Mouse (Mus musculus) heart, postnatal 10 days (tissue): ENCODE results near the gene Nxpe5. TPM values are rescaled to one million over a fixed set of nuclear protein-coding genes. Genes with fewer than 3 reads are reported as not detected.
"Not testable (repeated sequence)": the region's sequence is repeated elsewhere in the genome, so short reads cannot be mapped to it uniquely, and the experiment has no call there.

Experiments
- DNase-seq, 2 experiments: peaks; one replicate each; pipeline ENCODE4 v3.0.0; 2021
- intact Hi-C: fragments of 180-260 bp; cut with DNase I; formaldehyde crosslinking; loops from one replicate; pipeline ENCODE4 v1.15.1; 2025
- total RNA-seq, 2 experiments: library from RNA; stranded (reverse); gene quantifications; 2 replicates each; pipeline ENCODE4 v1.2.3; 2021

Gene Nxpe5
- under 1 TPM; 0.57 TPM for total RNA-seq

DNA sequence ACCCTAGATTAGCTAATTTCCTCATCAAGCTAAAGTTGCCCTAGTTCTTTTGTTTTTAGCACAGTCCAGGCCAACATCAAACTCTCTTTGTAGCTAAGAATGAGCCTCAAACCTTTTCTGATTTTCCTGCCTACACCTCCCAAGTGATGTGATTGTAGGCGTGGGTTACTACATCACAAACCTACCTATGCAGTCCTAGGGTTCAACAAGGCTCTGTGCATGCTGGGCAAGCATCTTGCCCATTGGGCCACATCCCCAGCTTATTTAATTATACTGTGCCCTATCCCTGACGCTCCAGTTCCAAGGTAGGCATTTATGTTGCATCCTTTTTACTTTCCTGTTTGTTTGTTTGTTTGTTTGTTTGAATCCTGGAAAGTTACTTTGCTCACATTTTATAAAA lies at the start of gene Nxpe5:
Gene Nxpe5, plus strand, starts transcription at position 199 of the 400 bp plus-strand sequence.
- intact Hi-C loops, result no loop called here
- no peak for DNase-seq

DNA sequence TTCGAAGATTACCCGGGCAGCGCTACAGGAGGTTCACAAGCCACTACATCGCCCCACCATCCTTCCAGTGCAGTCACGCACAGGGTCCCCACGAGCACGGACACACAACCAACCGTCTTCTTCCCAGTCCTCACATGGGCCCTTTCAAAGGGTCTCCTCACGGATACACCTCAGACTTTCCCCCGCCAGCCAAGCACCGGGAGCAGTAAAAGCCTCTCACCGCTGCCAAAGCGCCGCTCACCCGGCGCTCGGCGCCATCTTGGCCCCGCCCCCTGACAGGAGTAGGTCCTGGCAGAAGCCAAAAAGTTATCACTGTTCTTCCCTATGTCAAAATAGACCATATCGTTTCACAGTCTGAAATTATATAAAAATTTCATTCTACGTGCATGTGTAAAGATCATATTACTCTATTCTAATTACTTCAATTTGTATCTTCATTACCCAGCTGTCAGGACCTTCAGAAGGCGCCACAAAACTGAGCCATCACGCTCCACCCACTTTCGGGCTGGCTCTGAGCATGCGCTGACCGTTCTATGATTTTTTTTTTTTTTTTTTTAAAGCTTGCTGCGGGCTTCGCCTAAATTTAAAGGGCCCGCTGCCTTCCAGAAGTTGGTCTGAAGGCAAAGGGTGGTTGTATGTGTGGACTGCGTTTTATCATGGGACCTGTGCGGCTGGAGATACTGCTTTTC lies 38.6 kb upstream of the Nxpe5 start, which contains the start of the genes Taf6 and Cnpy4:
Gene Taf6, minus strand, starts transcription at position 502 of the 689 bp plus-strand sequence.
Gene Cnpy4, plus strand, starts transcription at position 536 of the 689 bp plus-strand sequence.
- DNase-seq, result peak; percentile 90 to 92
- intact Hi-C loops, result no loop called here

DNA sequence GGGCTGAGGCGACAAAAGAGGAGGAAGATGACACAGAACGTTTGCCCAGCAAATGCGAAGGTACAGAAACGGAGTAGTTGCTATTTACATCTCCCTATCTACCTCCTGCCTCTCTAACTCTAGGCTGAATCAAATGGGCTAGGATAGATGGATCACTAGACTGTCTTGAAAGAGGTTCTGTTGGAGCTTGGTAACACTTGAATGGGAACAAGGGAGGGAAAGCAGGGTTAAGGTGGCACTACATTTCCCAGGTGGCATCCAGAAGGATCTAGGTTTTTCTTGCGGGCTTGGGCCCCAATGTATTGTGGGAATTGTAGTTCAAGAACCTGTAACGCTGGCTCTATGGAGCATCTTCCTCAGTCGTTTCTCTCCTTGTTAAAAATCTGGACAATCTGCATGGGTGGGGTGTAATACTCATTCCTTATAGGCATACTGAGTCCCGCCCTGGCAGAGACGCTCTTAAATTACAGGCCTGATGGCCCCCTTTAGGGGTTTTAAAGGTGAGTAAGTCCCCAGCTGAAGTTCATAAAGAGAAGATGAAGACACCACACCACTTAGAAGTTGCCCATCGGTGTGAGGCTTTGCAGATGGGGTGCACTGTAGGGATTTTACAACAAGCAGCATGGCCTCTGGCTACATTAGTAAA lies 37.9 kb upstream of the Nxpe5 start:
- intact Hi-C loops, result no loop called here
- peak; percentile 80 to 81 for DNase-seq

DNA sequence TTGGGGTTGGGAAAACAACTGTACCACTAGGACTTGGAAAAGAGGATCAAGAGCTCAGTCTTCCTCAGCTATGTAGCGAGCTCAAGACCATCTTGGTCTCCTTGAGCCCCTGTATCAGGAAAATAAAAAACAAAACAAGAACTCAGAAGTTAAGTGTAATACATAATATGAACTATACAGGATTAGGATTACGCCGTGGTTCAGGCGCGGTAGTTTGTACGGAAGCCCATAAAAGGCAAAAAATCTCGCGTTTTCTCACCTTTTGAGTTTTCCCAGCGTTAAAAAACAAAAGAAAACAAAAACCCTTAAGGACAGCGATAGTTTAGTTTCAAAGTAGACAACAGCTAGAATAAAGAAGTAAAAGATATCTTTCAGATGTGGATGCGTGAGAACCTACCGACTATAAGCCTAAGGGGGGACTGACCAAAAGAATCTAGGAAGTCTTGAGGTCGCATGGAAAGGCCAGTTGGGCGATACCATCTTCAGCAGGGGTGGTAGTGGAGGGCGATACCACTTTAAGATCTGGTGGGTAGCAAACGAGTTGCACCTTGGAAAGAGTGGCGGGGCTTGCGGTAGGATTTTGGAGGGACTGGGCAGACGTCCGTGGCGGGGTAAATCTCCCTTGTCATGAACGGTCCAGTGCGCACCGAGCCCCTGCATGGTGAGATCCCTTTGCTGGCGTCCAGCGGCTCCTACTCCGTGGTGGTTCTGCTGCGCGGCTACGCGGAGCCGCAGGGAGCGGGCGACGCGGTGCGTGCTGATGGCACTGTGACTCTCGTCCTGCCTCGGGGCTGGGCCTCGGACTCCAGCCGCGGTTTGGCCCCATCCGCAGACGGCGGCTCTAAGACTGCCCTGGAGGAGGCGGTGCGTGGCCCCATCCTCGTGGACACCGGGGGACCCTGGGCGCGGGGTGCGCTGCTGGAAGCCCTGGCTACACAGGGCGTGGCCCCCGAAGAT lies 31.6 kb upstream of the Nxpe5 start, which contains the start of gene Mblac1:
Gene Mblac1, plus strand, starts transcription at position 544 of the 957 bp plus-strand sequence.
- intact Hi-C loops, result no loop called here
- peak; percentile 90 to 92 for DNase-seq

DNA sequence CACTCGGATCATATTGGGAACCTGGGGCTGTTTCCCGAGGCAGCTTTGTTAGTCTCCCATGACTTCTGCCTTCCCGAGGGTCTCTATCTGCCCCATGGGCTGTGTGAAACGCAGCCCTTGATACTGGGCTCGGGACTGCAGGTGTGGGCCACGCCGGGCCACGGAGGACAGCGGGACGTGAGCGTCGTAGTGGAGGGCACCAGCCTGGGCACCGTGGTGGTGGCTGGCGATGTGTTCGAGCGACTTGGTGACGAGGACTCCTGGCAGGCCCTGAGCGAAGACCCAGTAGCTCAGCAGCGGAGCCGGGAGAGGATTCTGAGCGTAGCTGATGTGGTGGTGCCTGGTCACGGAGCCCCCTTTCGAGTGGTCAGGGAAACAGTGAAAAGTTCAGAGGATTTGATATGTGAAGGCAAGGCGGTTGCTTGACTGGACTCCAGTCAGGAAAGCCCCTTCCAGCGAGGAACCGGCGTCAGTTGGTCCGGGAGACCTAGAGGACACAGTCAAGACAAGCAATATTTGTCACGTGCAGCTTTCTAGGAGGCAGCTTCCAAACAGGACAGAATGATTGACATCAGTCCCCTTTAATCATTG lies 30.8 kb upstream of the Nxpe5 start:
- intact Hi-C loops, result no loop called here
- DNase-seq, result peak; percentile 45 to 55

DNA sequence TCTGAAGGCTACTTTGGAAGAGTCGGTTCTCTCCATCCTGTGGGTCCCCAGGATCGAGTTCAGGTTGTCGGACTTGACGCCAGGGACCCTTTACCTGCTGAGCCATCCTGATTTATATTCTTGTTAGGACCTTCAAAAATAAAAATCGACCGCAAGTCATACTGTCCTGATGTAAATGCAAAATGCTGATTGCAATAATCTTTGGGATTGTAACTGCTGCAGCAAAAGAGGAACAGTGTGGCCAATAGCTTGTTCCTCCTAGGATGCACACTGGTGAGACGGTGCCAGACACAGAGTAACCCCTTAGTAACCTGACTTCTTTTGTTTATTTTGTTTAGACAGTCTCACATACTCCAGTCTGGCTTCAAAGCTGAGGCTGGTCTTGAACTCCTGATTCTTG lies 30.2 kb upstream of the Nxpe5 start:
- intact Hi-C loops, result no loop called here

DNA sequence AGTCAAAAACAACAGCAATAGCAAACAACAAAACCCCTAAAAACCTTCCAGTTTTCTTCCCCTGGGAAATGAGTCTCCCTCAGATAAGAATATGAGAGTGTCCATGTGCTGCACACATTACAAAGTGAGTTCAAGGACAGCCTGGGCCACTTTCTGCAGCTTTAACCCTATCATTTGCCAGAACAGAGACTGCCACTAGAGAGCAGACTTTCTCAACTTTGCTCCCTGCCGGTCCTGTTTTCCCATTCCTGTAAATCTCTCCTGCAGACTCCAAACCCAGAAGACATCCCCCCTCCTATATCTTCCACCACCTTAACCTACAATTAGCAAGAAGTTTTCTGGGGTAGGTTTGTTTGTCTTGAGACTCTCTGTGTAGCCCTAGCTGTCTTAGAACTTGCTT lies 26.1 kb upstream of the Nxpe5 start:
- intact Hi-C loops, result no loop called here
- DNase-seq, result no peak

More for the DNA sequence above, 30.2 kb upstream of the Nxpe5 start:
- DNase-seq, result no peak

DNA sequence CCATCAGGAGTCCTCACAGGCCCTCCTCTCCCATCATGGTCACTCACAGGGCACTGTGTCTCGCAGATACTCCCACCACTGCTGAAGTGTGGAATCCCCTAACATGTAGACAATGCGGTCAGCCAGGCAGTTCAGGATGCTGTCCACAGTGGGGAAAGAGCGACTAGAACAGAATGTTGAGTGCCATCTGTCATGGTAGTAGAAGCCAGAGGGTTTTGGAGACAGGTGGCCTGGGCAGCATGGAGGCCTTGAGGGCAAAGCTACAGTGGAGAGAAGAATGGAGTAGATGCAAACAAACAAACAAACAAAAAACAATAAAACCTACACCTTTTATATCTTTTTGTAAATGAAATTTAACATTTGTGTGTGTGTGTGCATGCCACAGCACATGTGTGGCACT lies 23.6 kb upstream of the Nxpe5 start:
- DNase-seq, result no peak
- intact Hi-C loops, result no loop called here

DNA sequence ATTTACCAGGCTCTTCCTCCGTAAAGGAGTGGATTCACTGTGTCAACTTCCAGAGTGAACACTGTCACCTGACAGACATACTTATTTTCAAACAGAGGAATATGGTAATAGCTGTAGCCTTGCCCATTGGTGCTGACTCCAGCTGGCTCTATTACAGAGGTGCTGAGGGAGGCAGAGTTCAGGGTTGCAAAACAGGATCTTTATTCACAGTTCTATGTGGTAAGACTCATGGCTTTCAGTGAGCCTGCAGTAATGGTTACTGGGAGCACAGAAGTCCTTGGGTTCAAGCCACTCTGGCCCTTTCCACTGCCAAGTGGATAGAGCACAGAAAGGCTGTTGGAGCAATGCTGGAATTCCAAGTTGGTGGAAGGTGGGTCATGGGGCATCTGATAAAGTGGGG lies 18.4 kb upstream of the Nxpe5 start:
- DNase-seq, result no peak
- intact Hi-C loops, result no loop called here

DNA sequence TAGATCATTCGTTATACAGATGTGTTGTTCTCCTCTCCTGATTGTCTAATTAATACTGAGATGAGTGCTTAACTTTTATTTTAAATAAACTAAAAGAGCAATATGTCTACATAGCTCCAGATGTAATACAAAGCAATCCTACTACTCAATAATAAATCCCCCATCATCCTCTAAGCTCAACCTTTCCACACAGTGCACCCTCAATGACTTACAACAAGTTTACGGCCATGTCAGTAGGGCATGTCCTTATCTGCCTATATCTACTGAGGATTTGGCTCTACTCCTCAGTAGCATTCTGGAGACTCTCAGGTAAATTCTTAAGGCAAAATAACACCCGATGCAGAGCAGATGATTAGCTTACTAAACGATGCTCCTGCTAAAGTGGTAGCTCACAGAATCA lies 17.8 kb upstream of the Nxpe5 start:
- intact Hi-C loops, result no loop called here

DNA sequence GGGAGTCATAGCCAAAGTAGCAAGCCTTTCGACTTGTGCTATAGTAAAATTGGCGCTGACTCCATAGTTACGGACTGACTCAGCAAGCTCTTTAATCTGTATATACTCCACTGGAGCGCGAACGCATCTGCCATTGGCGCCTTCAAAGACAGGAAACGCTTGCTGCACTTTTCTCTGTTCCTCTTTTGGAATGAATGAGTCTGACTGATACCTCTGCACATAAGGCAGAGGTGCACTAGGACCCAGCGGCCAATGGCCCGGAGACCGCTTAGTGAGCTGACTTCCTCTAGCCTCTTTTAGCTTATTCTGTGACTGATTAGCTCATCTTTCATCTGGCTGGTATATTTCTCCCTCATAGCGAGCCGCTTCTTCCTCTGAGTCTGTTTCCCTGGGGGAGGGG lies 9.1 kb upstream of the Nxpe5 start:
- DNase-seq, intact Hi-C loops: not testable (repeated sequence)

More for the DNA sequence above, 17.8 kb upstream of the Nxpe5 start:
- no peak for DNase-seq

DNA sequence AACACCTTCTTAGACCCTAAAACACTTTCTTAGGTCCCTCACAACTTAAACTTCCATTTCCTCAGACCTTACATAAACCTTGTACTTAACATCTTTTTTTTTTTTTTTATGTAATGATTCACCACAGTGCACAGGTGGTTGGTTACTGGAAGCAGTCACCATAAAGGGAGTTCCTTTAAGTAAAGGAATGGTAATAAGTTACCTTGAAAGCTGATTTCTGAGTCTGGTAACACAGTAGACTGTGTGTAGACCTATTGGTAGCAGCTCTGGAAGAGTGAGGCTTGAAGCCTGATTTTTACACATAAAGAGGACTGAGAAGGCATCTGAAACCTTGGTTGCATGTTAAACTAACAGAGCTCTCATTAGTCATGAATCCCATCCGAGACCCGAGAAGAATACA lies 5.8 kb upstream of the Nxpe5 start:
- intact Hi-C loops, result loop anchor here (5.0 kb wide), 1 partner anchor 252 kb away; no protein-coding TSS in a partner anchor

DNA sequence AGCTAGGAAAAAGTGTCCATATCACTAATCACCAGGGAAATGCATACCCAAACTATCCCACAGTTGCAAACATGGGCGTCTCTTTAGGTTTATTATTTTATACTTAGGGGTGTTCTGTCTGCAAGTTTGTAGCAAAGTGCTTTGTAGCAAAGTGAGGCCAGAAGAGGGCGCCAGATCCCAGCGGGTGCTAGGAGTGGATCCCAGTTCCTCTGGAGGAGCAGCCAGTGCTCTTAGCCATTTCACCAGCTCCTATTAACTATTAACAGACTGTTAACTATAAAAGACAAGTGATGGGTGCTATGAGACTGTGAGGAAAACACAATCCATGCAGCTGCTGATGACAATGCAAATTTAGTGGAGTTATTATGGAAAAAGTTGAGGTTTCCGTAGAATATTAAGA lies 3.6 kb upstream of the Nxpe5 start:
- DNase-seq, result peak; percentile 85 to 92
- intact Hi-C loops, result loop anchor here (5.0 kb wide), 1 partner anchor 250 kb away; no protein-coding TSS in a partner anchor

More for the DNA sequence above, 5.8 kb upstream of the Nxpe5 start:
- no peak for DNase-seq

DNA sequence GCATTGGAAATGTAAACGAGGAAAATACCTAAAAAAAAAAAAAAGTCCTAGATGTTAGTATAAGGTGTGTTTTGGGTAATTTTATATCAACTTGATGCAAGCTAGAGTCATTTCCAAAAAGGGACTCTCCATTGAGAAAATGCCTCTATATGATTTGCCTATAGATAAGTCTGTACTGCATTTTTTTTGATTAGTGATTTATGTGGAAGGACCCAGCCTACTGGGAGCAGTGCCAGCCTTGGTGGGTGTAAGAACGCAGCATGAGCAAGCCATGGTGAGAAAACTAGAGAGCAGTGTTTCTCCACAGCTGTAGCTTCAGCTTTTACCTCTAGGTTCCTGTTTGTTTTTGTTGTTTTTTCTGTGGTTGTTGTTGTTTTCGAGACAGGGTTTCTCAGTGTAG lies 2.4 kb upstream of the Nxpe5 start:
- no peak for DNase-seq
- intact Hi-C loops, result loop anchor here (5.0 kb wide), 1 partner anchor 249 kb away; no protein-coding TSS in a partner anchor

DNA sequence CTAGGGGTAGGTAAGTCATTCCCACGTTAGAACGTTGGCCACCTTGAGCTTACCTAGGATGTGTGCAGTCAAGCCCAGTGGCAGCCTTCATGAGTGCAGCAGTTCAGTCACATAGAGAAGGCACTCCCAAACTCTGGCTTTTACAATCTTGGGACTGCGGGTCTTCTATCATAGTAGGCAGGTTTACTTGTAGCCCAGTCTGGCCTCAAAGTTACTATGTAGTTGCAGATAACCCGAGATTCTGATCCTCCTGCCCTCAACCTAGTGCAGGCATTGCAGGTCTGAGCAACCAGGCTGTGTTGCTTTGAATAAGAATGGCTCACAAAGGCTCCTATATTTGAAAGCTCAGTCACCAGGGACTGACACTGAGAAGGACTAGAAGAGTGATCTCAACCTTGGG lies 793 bp downstream of the Nxpe5 start:
- intact Hi-C loops, result no loop called here
- no peak for DNase-seq

DNA sequence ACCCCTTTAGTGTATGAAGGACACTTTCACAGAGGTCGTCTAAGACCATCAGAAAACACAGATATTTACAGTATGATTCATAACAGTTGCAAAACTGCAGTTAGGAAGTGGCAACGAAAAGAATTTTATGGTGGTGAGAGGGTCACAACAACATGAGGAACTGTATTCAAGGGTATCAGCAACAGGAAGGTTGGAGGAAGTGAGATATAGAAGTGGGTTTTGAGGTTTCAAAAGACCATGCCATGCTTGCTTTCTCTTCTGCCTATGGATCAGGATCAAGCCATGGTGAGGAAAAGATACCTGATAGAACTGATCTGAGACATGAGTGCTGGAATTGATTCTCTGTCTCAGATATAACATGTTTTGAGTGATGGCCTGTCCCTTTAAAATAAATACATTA lies 1.7 kb downstream of the Nxpe5 start:
- DNase-seq, result no peak
- intact Hi-C loops, result no loop called here

DNA sequence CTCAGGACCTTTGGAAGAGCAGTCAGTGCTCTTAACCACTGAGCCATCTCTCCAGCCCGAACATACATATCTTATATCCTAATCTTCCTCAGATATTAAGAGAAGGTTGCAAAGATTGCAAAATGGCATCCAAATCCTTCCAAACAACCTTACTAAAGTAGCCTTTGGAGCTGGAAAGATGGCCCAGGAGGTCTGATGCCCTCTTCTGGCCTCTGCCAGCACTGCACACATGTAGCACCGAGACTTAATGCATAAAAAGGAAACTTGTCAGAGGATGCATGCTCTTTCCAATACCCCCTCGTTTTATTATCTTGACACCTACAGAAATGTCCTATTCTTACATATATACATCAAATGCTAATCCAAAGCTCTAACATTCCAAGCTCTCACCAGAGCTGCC lies 2.3 kb downstream of the Nxpe5 start:
- peak in 1 of 2 experiments; percentile 50 for DNase-seq
- intact Hi-C loops, result no loop called here

DNA sequence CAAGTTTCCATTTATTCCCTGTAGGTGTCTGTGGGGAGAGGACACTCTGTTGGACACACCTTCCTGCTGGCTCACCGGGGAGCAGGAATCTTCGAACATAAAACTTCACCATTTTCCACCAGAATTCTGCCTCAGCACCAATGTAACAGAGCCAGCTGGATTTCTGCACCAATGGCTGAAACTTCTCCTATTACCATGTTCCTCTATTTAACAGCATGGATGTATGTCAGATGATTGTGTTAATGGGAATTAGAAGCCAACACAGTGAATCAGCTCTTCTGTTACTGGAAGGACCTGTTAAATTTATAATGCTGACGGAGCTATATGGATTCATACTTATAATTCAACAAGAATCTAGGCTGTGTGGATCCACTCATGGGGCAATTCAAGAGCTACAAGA lies 3.8 kb downstream of the Nxpe5 start:
- intact Hi-C loops, result no loop called here
- no peak for DNase-seq

DNA sequence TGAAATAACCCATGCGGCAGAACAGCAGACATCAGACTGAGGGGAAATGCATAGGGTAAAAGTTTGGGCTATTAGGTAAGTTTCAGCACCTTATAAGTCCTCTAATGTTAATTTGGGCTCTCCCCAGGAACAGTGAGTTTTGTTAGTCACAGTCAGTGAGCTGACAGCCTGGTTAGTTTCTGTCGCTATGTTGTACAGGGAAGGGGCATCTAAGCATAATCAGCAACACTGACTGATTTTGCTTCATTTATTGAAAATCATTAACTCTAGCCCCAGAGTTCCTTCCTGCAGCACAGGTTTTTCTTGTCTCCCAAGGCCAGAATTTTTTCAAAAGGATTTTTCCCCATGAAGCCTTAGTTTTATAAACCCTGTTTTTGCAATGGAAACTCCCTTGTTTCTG lies 8.1 kb downstream of the Nxpe5 start:
- DNase-seq, result no peak
- intact Hi-C loops, result no loop called here

DNA sequence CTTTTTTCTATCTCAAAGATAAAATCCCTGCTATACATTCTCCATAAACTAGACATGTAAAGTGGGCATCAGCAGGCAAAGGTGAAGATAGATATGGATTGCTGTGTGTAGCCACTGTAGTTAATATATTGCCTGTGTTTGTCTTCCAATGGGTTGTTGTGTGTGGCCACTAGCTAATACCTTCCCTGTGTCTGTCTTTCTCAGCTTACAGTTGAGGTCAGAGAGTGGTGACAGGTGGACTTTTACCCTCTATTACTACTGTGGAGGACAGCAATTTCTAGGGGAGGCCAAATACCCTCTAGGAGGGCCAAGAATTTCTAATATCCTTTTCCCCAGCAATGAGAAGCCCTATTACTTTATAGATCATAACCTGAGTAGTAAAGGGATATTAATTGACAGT lies 8.5 kb downstream of the Nxpe5 start:
- DNase-seq, result no peak
- intact Hi-C loops, result no loop called here
